Mouse (Mus musculus) mammary gland, adult 2 months (tissue): Measurements from ENCODE around the gene Smarcd1. TPM values are rescaled to one million over a fixed set of nuclear protein-coding genes. Genes with fewer than 3 reads are reported as not detected.

Experiments used
- polyA plus RNA-seq: library from polyadenylated mRNA; depleted of rRNA; stranded (reverse); fragments of >200 nt; gene quantifications from 2 replicates; pipeline ENCODE4 v1.2.3, GENCODE M21; 2012; ENCODE audit warnings: low replicate concordance; rRNA removed

Smarcd1 gene
- polyA plus RNA-seq, result 39.3 and 39.6 TPM in 2 replicates

DNA sequence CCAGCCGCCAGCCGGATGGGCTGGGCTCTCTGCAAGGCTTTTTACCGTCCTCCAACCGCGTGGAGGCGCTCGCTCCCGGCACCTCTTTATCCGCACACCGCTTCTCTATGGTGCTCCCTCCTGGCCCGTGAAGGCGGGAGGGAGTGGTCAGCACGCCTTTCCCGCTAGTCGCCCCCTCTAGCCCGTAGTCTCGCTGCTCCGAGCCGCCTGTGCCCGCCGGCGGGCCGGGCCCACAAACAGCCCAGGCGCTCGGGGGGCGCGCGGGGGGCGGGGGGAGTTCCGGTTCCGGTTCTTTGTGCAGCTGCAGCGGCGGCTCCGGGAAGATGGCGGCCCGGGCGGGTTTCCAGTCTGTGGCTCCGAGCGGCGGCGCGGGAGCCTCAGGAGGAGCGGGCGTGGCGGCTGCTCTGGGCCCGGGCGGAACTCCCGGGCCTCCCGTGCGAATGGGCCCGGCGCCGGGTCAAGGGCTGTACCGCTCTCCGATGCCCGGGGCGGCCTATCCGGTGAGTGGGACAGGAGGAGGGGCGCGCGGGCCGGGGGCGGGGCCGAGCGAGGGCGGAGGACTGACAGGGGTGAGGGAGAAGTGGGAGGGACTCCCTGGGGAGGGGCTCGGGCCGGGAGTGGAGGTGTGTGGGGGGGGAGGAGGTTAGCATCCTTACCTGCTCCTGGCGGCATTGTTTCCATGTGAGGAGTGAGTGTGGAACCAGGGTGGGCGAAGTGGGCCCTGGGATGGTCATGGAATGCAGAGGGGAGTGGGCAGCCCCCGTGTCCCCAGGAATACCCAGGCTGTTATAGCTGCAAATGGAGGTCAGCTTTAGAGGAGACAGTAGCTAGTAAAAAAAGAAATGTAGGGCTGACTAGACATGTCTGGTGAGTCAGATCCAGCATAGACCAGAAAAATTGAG, at the start of gene Smarcd1:
Gene Smarcd1, plus strand, starts transcription at position 131 of the 902 bp plus-strand sequence.

DNA sequence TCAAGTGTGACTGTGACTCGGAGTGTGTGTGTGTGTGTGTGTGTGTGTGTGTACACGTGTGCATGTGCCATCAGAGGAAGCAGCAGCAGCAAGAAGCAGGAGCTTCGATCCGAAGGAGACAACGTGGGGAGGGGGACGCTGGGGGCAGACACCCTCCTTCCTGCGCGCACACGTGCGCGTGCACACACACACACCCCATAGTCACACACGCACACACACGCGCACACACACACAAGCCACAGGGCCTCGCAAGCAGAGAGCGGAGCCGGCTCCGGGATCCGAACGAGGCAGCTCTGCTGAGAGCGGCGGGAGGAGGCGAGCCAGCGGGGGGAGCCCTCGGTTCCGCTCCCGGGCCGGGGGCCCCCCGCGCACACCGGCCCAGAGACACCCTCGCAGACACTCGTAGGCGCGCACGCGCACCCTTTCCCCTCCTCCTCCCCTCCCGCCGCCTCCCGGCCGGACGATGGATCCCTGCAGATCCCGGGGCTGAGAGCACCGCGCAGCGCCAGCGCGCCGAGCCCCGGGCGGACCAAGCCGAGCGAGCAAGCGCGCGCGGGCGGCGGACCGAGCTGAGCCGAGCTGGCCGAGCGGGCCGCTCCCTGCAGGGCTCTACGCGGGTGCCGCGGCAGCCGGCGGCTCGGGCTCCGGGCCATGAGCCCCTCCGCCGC, 31.6 kb upstream of the Smarcd1 start, which contains the start of gene Asic1:
Gene Asic1, plus strand, starts transcription at position 215 of the 668 bp plus-strand sequence.

DNA sequence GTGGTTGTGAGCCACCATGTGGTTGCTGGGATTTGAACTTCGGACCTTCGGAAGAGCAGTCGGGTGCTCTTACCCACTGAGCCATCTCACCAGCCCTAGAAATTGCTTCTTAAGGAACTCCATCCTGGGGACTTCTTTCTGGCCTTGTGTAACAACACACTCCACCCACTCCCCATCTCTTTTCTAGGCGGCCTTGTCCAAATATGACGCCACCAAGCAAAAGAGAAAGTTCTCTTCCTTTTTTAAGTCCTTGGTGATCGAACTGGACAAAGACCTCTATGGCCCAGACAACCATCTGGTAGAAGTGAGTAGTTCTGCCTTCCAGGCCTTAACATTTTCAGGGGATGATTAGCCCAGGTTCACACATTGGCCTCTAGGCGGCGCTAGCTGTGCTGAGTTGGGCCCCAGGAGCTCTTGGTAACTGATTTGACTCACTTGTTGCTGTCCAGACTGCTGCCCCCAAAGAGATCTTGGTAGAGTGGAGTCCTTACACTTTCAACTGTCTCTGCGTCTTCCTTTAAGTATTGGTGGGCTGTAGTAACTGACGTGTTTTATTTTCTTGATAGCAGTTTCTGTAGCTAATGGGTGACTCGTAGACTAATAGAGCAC, 3.6 kb downstream of the Smarcd1 start, which contains the start of gene Gm17349:
Gene Gm17349, minus strand, starts transcription at position 51 of the 609 bp plus-strand sequence.

DNA sequence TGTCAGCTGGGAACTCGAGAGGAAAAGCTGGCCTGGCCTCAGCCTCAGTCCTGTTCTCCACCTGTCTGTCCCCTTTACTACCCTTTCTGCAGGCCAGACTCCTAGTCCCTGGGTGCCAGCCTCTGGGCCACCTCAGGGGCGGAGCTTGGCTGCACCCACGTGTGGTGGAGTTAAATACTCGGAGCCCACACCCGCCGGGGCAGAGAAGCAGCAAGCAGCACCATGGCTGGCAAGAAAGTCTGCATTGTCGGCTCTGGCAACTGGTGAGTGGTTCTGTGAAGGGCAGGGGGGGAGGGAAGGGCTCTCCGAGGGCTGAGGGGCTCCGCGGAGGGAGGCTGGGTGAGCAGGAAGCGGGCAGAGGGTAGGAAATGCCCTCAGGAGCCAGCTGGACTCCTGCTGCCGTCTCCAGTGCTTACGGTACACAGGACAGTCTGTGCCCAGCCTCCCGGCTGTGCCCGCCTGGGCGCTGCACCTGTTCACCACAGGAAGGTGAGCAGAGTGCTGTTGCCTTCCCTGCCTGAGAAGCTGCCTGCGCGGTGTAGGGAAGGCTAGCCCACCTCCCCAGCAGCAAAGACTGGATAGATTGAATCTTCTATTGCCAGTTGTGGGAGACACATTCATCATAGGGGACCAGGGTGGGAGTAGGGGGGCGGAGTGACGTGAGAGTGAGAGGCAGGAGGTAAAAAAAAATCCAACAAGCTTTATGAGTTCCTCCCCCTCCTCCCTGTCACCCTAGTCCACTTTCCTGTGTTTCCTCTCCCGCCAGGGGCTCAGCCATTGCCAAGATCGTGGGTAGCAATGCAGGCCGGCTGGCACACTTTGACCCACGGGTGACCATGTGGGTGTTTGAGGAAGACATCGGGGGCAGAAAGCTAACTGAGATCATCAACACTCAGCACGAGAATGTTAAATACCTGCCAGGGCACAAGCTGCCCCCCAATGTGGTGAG, 15.7 kb downstream of the Smarcd1 start, which contains the start of gene Gpd1:
Gene Gpd1, plus strand, starts transcription at position 130 of the 949 bp plus-strand sequence.

DNA sequence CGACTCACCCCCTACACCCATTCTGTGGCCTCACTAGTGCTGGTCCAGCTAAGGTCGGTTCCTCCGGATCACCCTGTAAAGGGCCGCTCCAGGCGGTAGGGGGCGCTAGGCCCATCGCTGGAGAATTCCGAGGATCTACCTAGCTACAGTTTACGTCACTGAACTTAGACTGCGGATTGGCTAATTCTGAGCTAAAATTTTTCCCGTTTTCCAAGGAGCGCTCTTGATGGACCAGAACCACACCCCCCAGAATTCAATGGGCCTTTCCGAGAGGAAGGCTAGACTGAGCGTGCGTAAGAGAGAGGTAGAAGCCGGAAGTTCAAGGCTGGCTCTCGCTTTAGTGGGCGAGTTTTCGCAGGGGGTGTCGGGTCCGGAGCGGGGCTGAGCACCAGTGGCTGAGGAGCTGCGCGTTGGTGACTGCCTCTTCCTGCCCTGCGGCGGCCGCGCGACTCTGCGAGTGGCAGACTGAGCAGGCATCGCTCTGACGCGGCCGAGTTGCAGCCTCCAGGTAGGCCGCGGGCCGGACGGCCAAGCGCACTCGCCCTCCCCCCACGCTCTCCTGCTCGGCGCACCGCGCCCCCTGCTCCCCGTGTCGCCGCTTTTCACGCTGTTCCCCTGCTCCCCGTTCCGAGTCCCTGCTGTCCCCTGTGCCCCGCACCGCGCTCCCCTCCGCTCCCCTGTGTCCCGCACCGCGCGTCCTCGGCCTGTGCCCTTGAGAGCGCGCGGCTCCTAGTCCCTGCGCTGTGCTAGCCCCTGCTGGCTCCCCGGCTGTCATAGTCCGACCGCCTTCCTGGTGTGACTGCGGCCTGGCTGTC, 23.6 kb downstream of the Smarcd1 start, which contains the start of gene Cox14:
Gene Cox14, plus strand, starts transcription at position 278 of the 815 bp plus-strand sequence.

Other genes starting within 250 kb of the Smarcd1 start
- gene Nckap5l, start 244.4 kb upstream of the Smarcd1 start, polyA plus RNA-seq, result 10.7 and 21.6 TPM in 2 replicates
- 5.2 and 6.9 TPM in 2 replicates for gene Bcdin3d, start 227.4 kb upstream of the Smarcd1 start, polyA plus RNA-seq
- 2.5 and 2.8 TPM in 2 replicates for gene Faim2, start 174.0 kb upstream of the Smarcd1 start, polyA plus RNA-seq
- gene Aqp2, start 123.1 kb upstream of the Smarcd1 start, polyA plus RNA-seq, result 1.2 and 2.0 TPM in 2 replicates
- gene Aqp5, start 111.3 kb upstream of the Smarcd1 start, polyA plus RNA-seq, result 247 and 333 TPM in 2 replicates
- gene Aqp6, start 100.7 kb upstream of the Smarcd1 start, polyA plus RNA-seq, result not detected in 2 replicates
- 6.6 and 7.8 TPM in 2 replicates for gene Racgap1, start 50.5 kb upstream of the Smarcd1 start, polyA plus RNA-seq
- gene Asic1, start 31.8 kb upstream of the Smarcd1 start, polyA plus RNA-seq, result 0.79 and 1.3 TPM in 2 replicates
- gene Gm17349, start 3.4 kb downstream of the Smarcd1 start, polyA plus RNA-seq, result 2.9 TPM in 1 of 2 replicates, not detected in the other
- 871 and 1,032 TPM in 2 replicates for gene Gpd1, start 15.4 kb downstream of the Smarcd1 start, polyA plus RNA-seq
- gene Cox14, start 23.5 kb downstream of the Smarcd1 start, polyA plus RNA-seq, result 214 and 295 TPM in 2 replicates
- gene Cers5, start 70.8 kb downstream of the Smarcd1 start, polyA plus RNA-seq, result 35.9 and 58.1 TPM in 2 replicates
- 19.6 and 27.2 TPM in 2 replicates for gene Lima1, start 173.3 kb downstream of the Smarcd1 start, polyA plus RNA-seq